Mouse (Mus musculus): ENCODE measurements around the gene Spx. TPM values are rescaled to one million over a fixed set of nuclear protein-coding genes. Genes with fewer than 3 reads are reported as not detected.
A peak's percentile ranks its signal among the peaks of the same experiment; 100 is the strongest.

Gene Spx
- polyA plus RNA-seq, 1 experiment from 2014 or later = 2.9 TPM

DNA sequence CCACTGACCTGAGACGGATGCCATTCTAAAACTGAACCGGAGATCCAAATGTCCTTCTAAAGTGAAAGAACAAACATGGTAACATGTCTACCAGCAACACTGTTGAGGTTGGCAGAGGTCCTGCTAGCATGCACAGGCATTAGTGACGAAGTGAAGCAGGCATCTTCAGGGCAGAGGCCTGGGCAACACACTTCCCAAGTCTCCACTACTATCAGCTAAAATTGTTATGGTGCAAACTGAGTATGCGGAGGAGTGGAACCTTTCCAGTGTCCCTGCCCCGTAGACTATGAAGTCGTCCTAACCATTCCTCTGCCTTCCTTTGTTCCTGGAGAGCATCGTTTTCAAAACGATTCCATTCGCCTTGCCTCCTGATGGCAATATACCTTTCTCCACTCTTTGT lies 28.7 kb upstream of the Spx start:
- Histone ChIP-seq H3K4me3 (replicated peaks; ENCODE audit: low read length) (no peak overlapping the region), H3K4me2 (ENCODE audit: low read length) (no peak overlapping the region), H3K9ac (replicated peaks; ENCODE audit: low read depth, low read length) (no peak overlapping the region), H3K4me1 (replicated peaks; ENCODE audit: control insufficient read depth, insufficient read depth, low read length) (peaks cover 16% of the 10 kb centered on the region), H3K27me3 (replicated peaks; ENCODE audit: control insufficient read depth, insufficient read depth, low read length) (no peaks in the 10 kb centered on the region), H3K27ac (ENCODE audit: low read length) (no peak overlapping the region), H3K9me3 (ENCODE audit: control insufficient read depth, low read length) (no peaks in the 10 kb centered on the region), H3K36me3 (ENCODE audit: control insufficient read depth, insufficient read depth) (no peaks in the 10 kb centered on the region)
- ATAC-seq = no peak
- 89% methylated on average over 9 of the region's 9 CpGs for WGBS

DNA sequence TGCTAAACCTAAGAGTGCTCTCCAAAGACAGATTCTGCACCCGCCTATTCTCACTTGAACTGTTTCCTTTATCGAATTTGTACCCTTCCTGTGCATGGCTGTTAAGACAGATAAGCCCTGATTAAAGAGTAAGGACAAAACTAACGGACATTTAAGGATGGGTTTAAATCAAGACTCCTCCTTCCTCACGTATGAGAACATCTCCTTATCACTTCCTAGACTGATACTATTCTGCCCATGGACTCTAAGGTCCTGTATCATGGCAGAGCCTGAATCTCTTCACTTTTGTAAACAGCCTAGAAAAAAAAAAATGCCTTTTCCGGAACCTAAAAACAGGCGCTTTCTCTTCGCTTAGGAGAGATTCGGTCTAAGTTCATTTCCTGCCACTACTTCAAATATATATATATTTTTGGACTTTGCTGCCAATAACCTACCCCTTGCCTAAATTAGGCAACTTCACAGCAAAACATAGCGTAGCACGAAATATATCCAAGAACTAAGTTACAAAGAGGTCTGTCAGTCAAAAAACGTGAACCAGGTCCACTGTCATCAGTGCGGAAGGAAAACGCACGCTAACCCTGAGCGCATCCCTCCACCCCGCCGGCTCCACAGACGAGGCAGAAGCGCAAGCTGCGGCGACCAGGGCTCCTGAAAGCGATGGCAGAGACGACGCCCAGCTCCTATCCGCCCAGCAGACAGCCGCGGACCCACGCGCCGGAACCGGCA lies 26.8 kb upstream of the Spx start:
- Histone ChIP-seq H3K4me3 (replicated peaks; ENCODE audit: low read length) (peak overlapping the region; percentile 93), H3K36me3 (ENCODE audit: control insufficient read depth, insufficient read depth) (no peaks in the 10 kb centered on the region), H3K27ac (ENCODE audit: low read length) (peak overlapping the region; percentile 54; the same call in 1 of the 2 replicates), H3K9ac (replicated peaks; ENCODE audit: low read depth, low read length) (peak overlapping the region; percentile 60), H3K4me2 (ENCODE audit: low read length) (peak overlapping the region; percentile 93), H3K27me3 (replicated peaks; ENCODE audit: control insufficient read depth, insufficient read depth, low read length) (no peaks in the 10 kb centered on the region), H3K9me3 (ENCODE audit: control insufficient read depth, low read length) (no peaks in the 10 kb centered on the region), H3K4me1 (replicated peaks; ENCODE audit: control insufficient read depth, insufficient read depth, low read length) (peaks cover 16% of the 10 kb centered on the region)
- peak; percentile 77 for ATAC-seq
- 5% methylated on average over 31 of the region's 31 CpGs for WGBS

DNA sequence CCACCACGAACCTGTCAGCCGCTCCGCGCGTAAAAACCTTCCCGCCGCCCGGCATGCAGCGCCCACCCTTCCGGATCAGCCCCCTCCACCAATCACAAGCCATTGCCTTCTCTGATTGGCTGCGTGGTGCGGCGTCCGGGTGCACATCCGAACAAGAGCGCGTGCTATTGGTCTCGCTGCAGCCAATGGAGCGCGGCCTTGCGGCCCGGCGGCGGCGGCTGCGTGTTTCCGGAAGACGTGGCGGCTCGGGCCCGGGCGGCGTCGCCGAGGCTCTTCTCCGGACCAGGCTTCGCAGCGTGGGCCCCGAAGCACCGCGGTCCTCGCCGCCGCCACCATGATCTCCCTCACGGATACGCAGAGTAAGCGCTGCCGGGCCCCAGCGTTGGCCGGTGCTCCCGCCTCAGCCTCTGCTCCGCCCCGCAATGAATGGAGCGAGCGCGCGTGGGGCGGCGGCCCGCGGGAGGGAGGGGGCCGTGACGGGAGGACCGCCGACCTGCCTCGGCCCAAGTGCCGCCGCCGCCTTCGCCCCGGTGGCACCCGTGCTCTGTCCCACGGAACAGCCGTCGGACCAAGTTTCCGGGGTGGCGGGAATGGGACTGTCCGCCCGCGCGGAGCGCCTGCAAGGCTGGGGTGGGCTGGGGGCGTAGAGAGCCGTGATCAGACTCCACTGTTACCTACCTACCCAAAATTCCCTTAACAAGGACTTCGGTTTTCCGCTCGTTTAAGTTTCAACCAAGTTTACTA lies 26.1 kb upstream of the Spx start, which contains the start of the genes Recql and Golt1b:
Gene Recql (minus strand): TSS at position 77 of the 744 bp plus-strand sequence.
Gene Golt1b (plus strand): TSS at position 211 of the 744 bp plus-strand sequence.
- peak within 1 kb of the TSS; percentile 93 for H3K4me2 ChIP-seq (ENCODE audit: low read length)
- H3K9ac ChIP-seq (replicated peaks; ENCODE audit: low read depth, low read length) = peak within 1 kb of the TSS; percentile 88
- H3K9me3 ChIP-seq (ENCODE audit: control insufficient read depth, low read length) = no peaks in the 10 kb centered on the region
- peak; percentile 100 for ATAC-seq
- no peaks in the 10 kb centered on the region for H3K36me3 ChIP-seq (ENCODE audit: control insufficient read depth, insufficient read depth)
- peak within 1 kb of the TSS; percentile 54; the same call in 1 of the 2 replicates for H3K27ac ChIP-seq (ENCODE audit: low read length)
- H3K4me3 ChIP-seq (replicated peaks; ENCODE audit: low read length) = peak within 1 kb of the TSS; percentile 93
- peaks cover 16% of the 10 kb centered on the region for H3K4me1 ChIP-seq (replicated peaks; ENCODE audit: control insufficient read depth, insufficient read depth, low read length)
- WGBS = under 1% methylated on average over 68 of the region's 87 CpGs
- H3K27me3 ChIP-seq (replicated peaks; ENCODE audit: control insufficient read depth, insufficient read depth, low read length) = no peaks in the 10 kb centered on the region

DNA sequence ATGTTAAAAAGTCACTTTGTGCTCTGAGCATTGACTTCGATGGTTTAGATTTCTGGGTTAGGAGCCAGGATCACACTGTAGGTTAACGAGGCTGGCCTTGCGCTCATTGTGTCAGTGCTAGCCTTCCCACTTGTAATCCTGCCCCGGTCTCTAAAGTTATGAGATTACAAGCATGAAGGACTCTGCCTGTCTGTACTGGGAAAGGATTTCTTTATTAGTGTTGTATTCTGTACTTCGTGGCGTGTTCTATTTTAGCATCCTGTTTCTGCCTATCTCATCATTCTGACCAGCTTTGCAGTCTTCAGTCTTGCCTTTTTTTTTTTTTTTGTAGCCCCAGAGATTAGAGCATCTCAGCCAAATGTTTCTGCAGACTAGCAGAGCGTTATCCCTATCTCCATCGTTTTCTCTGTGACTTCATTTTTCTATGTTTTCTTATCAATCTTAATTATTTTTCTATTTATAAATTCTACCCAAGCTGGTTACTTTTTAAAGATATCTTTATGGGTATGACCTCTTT lies 25.4 kb upstream of the Spx start:
- ATAC-seq = no peak
- WGBS = 20% methylated on average over 8 of the region's 8 CpGs

DNA sequence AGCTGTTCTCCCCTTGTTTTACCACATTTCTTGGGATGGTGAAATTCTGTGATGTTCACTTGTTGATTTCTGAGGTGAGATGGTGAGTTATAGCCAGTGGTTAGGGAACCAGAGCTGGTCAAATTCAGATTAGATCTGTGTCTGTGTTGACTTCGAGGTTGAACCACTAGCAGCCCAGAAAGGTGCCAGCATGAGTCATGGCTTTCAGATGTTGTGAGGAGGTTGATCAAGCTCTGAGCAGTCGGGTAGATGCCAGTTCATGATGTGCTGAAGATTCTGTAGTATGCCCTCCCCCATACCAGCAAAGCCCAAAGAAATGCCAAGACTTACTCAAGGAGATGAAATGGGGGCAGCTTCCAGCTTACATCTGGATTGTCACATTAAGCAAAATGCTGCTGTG lies 24.1 kb upstream of the Spx start:
- H3K27me3 ChIP-seq (replicated peaks; ENCODE audit: control insufficient read depth, insufficient read depth, low read length) = no peaks in the 10 kb centered on the region
- H3K27ac ChIP-seq (ENCODE audit: low read length) = no peak overlapping the region
- H3K4me3 ChIP-seq (replicated peaks; ENCODE audit: low read length) = no peak overlapping the region
- peaks cover 16% of the 10 kb centered on the region for H3K4me1 ChIP-seq (replicated peaks; ENCODE audit: control insufficient read depth, insufficient read depth, low read length)
- no peaks in the 10 kb centered on the region for H3K9me3 ChIP-seq (ENCODE audit: control insufficient read depth, low read length)
- no peak for ATAC-seq
- H3K9ac ChIP-seq (replicated peaks; ENCODE audit: low read depth, low read length) = no peak overlapping the region
- H3K36me3 ChIP-seq (ENCODE audit: control insufficient read depth, insufficient read depth) = peaks cover 4% of the 10 kb centered on the region; the same call in 1 of the 2 replicates
- no peak overlapping the region for H3K4me2 ChIP-seq (ENCODE audit: low read length)
- 88% methylated on average over 2 of the region's 2 CpGs for WGBS

More for the DNA sequence above, 25.4 kb upstream of the Spx start:
- no peaks in the 10 kb centered on the region for H3K36me3 ChIP-seq (ENCODE audit: control insufficient read depth, insufficient read depth)
- H3K27me3 ChIP-seq (replicated peaks; ENCODE audit: control insufficient read depth, insufficient read depth, low read length) = no peaks in the 10 kb centered on the region
- no peaks in the 10 kb centered on the region for H3K9me3 ChIP-seq (ENCODE audit: control insufficient read depth, low read length)
- H3K4me3 ChIP-seq (replicated peaks; ENCODE audit: low read length) = peak overlapping the region; percentile 93
- no peak overlapping the region for H3K27ac ChIP-seq (ENCODE audit: low read length)
- peak overlapping the region; percentile 88 for H3K9ac ChIP-seq (replicated peaks; ENCODE audit: low read depth, low read length)
- H3K4me1 ChIP-seq (replicated peaks; ENCODE audit: control insufficient read depth, insufficient read depth, low read length) = peaks cover 16% of the 10 kb centered on the region
- H3K4me2 ChIP-seq (ENCODE audit: low read length) = peak overlapping the region; percentile 68

DNA sequence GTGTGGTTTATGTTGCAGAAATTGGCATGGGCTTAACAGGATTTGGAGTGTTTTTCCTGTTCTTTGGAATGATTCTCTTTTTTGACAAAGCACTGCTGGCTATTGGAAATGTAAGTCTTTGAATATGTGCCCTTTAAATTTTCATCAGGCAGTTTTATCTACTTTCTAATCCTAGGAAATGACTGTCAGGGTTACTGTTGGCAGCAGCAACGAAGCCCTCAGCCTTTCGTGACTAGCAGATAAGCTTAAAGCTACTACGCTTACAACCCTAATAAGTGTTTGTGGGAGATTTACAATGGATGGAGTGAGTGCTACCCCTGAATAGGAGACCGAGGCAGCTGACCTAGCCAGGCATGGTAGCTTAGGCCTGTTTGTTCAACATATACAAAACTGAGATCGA lies 20.9 kb upstream of the Spx start:
- Histone ChIP-seq H3K4me3 (replicated peaks; ENCODE audit: low read length) (no peak overlapping the region), H3K4me1 (replicated peaks; ENCODE audit: control insufficient read depth, insufficient read depth, low read length) (peaks cover 12% of the 10 kb centered on the region), H3K9ac (replicated peaks; ENCODE audit: low read depth, low read length) (no peak overlapping the region), H3K36me3 (ENCODE audit: control insufficient read depth, insufficient read depth) (peaks cover 7% of the 10 kb centered on the region), H3K27me3 (replicated peaks; ENCODE audit: control insufficient read depth, insufficient read depth, low read length) (no peaks in the 10 kb centered on the region), H3K9me3 (ENCODE audit: control insufficient read depth, low read length) (no peaks in the 10 kb centered on the region), H3K27ac (ENCODE audit: low read length) (no peak overlapping the region), H3K4me2 (ENCODE audit: low read length) (no peak overlapping the region)
- no peak for ATAC-seq
- 91% methylated on average over 5 of the region's 5 CpGs for WGBS

DNA sequence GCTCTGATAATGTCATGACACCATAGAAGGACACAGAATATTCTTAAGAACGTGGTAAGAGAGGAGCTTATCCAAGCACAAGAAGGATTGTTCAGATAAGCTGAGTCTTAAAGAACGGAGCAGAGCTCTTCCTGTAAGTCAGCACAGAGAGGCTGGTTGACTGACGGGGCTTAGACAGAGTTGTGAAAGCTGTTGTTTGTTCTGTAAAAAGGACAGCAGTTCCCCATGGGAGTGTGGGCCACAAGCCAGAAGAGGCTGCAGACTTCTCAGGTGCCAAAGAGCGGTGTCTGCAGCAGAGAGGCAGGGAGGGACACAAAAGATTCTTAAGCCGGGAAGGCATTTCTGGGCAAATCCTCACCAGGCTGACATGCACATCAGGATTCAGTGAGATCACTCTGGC lies 18.6 kb upstream of the Spx start:
- no peak overlapping the region for H3K4me2 ChIP-seq (ENCODE audit: low read length)
- no peaks in the 10 kb centered on the region for H3K4me1 ChIP-seq (replicated peaks; ENCODE audit: control insufficient read depth, insufficient read depth, low read length)
- H3K36me3 ChIP-seq (ENCODE audit: control insufficient read depth, insufficient read depth) = peaks cover 7% of the 10 kb centered on the region
- no peaks in the 10 kb centered on the region for H3K27me3 ChIP-seq (replicated peaks; ENCODE audit: control insufficient read depth, insufficient read depth, low read length)
- H3K27ac ChIP-seq (ENCODE audit: low read length) = no peak overlapping the region
- 79% methylated on average over 5 of the region's 5 CpGs for WGBS
- no peaks in the 10 kb centered on the region for H3K9me3 ChIP-seq (ENCODE audit: control insufficient read depth, low read length)
- no peak overlapping the region for H3K4me3 ChIP-seq (replicated peaks; ENCODE audit: low read length)
- no peak overlapping the region for H3K9ac ChIP-seq (replicated peaks; ENCODE audit: low read depth, low read length)
- no peak for ATAC-seq

DNA sequence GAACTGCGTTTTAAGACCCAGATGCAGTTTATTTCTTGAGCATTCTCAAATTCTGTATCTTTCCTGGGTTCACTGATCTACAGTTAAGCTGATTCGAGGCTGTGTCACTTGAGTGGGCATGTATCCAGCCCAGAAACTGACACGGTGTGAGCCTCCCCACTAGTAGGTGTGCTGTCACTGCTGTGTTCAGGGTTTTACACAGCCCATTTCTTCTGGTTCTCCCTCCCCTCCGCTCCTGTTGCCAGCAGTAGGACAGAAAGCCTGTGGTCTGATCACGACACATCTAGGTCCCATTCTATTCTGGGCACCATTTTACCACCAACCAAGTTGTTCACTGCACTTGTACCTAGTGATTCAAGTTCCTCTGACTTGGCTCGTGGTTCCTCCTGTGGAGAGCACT lies 17.5 kb upstream of the Spx start:
- Histone ChIP-seq H3K36me3 (ENCODE audit: control insufficient read depth, insufficient read depth) (peaks cover 7% of the 10 kb centered on the region), H3K27me3 (replicated peaks; ENCODE audit: control insufficient read depth, insufficient read depth, low read length) (no peaks in the 10 kb centered on the region), H3K9ac (replicated peaks; ENCODE audit: low read depth, low read length) (no peak overlapping the region), H3K9me3 (ENCODE audit: control insufficient read depth, low read length) (no peaks in the 10 kb centered on the region), H3K4me2 (ENCODE audit: low read length) (no peak overlapping the region), H3K27ac (ENCODE audit: low read length) (no peak overlapping the region), H3K4me3 (replicated peaks; ENCODE audit: low read length) (no peak overlapping the region), H3K4me1 (replicated peaks; ENCODE audit: control insufficient read depth, insufficient read depth, low read length) (no peaks in the 10 kb centered on the region)
- no peak for ATAC-seq
- WGBS = 96% methylated on average over 6 of the region's 6 CpGs

DNA sequence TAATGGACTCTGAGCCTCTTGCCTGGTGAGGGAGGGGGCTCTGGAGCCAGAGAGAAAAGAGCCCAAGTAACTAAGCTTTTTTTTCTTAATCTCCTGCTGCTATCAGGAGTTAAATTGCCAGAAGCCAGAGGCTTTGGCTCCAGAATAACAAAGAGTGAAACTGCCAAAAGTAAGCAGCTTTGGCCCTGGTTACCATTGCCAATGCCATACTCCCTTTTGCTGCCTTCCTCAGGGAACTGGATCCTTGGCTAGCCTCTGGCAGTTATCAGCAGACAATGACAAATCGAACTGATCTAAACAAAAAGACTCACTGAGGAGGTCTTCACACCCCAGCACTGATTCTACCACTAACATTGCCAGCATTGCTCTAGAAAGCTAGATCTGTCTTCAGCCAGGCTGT lies 2.1 kb upstream of the Spx start:
- H3K9ac ChIP-seq (replicated peaks; ENCODE audit: low read depth, low read length) = no peak overlapping the region
- no peaks in the 10 kb centered on the region for H3K36me3 ChIP-seq (ENCODE audit: control insufficient read depth, insufficient read depth)
- H3K4me2 ChIP-seq (ENCODE audit: low read length) = no peak overlapping the region
- H3K4me1 ChIP-seq (replicated peaks; ENCODE audit: control insufficient read depth, insufficient read depth, low read length) = peaks cover 4% of the 10 kb centered on the region; the same call in 1 of the 2 replicates
- no peak overlapping the region for H3K4me3 ChIP-seq (replicated peaks; ENCODE audit: low read length)
- H3K9me3 ChIP-seq (ENCODE audit: control insufficient read depth, low read length) = no peaks in the 10 kb centered on the region
- H3K27me3 ChIP-seq (replicated peaks; ENCODE audit: control insufficient read depth, insufficient read depth, low read length) = peaks cover 15% of the 10 kb centered on the region
- 0% methylated on average over 1 of the region's 1 CpGs for WGBS
- ATAC-seq = peak; percentile 50
- H3K27ac ChIP-seq (ENCODE audit: low read length) = no peak overlapping the region

Data from forebrain, embryonic 16.5 days (tissue).